Mouse (Mus musculus) bone marrow, adult 2 months (tissue): ENCODE measurements at regions not wholly inside any gene's neighbourhood (a gene's known extent, or its start where the extent isn't known, plus 50 kb on each side); places are given as distances from the start of the nearest gene placed in this dataset.

Source experiments
- CTCF ChIP-seq: fragments of 200-500 bp; IDR thresholded peaks from 2 replicates; pipeline ENCODE4 v1.5.1; 2011; ENCODE audit warnings: low read length, control low read depth; ENCODE audit not compliant: control insufficient read depth, insufficient read depth
- POLR2A ChIP-seq: fragments of 200-500 bp; IDR thresholded peaks from 2 replicates; pipeline ENCODE4 v1.6.1; 2011; ENCODE audit warnings: low read depth, mild to moderate bottlenecking, control low read depth, low read length, borderline replicate concordance; ENCODE audit not compliant: control insufficient read depth

- TF ChIP-seq CTCF (no peak), POLR2A (no peak)
Observed at GRCm38 (mm10) chr10:19194646-19195045, 161.7 kb upstream of the Olig3 start.
